Mouse (Mus musculus): ENCODE measurements around the gene Rnf222. TPM values are rescaled to one million over a fixed set of nuclear protein-coding genes. Genes with fewer than 3 reads are reported as not detected.
"Not testable (repeated sequence)": the region's sequence is repeated elsewhere in the genome, so short reads cannot be mapped to it uniquely, and the experiment has no call there.

Gene Rnf222
- total RNA-seq, 2 experiments from 2014 or later, result 0.17 to 0.20 TPM

DNA sequence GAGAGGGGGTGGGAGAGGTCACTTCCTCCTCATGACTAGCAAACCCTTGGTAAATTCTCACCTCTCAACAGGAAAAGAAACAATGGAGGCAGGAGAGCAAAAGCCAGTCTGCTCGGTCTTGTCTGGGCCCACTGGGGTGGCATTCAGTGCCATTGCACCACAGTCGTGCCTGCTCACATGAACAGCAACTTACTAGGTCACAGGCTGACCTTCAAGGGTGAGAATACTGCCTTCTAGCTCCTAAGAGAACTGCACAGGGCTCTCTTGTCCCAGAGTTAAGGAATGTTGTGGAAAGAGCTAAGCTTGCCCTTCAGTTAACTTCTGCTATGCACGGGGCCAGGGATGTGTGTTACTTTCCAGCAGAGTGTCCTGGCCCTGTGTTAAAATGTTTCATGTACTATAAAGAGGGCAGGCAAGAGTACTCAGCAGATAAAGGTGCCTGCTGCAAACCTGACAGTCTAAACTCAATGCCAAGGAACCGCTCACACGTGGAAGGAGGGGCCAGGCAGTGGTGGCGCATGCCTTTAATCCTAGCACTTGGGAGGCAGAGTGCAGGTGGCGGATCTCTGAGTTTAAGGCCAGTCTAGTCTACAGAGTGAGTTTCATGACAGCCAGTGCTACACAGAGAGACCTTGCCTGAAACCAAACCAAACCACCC is 20.6 kb downstream of the Rnf222 start:
- no peak for DNase-seq (ENCODE audit: low spot score in 2 of 2)

- no peak for DNase-seq (ENCODE audit: low spot score in 2 of 2)
Measured at GRCm38 (mm10) chr11:68911531-68912177, 23.3 kb downstream of the Rnf222 start.

- no peak for DNase-seq (ENCODE audit: low spot score in 2 of 2)
Measured at GRCm38 (mm10) chr11:68914566-68914965, 26.2 kb downstream of the Rnf222 start.

DNA sequence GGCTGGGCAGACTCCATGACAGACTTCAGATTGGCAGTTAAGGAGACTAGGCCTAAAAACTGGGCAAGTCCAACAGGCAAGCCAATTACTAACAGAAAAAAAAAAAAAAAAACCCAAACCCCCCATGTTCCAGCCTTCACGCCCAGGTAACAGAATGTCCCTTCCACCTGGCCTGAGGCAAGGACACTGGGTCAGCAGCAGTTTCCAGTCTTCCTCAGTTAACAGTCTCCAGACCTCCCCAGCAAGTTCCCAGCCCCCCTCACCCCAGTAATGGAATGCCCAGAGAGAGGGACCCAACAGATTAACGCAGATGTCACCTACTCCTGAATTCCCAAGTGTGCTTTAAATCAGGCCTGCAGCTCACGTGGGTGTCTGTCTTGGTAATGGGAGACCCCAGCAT is 34.8 kb downstream of the Rnf222 start:
- no peak for DNase-seq (ENCODE audit: low spot score in 2 of 2)

GRCm38 (mm10) chr11:68924749-68925148 is 36.4 kb downstream of the Rnf222 start:
- DNase-seq (ENCODE audit: low spot score in 2 of 2), result no peak

DNA sequence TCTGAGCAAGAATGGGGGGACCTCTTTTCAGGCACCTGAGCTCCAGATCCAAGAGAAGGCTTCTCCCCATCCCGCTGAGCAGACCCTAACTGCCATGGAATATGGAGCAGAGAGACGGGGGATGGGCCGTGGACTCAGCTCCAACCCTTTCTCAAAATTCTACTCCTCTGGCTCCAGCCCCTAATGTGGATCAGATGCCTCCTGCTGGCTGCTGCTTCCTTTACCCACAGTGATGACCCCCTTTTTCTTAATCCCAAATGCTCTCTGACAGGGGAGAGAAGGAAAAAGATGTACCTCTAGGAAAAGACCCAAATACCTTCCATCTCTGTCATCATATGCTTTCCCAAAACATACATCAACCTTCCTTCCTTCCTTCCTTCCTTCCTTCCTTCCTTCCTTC is 38.6 kb downstream of the Rnf222 start, which contains the start of gene Odf4:
Odf4 (minus strand) TSS at position 101 of the 400 bp plus-strand sequence.
- DNase-seq (ENCODE audit: low spot score in 2 of 2), result no peak

DNA sequence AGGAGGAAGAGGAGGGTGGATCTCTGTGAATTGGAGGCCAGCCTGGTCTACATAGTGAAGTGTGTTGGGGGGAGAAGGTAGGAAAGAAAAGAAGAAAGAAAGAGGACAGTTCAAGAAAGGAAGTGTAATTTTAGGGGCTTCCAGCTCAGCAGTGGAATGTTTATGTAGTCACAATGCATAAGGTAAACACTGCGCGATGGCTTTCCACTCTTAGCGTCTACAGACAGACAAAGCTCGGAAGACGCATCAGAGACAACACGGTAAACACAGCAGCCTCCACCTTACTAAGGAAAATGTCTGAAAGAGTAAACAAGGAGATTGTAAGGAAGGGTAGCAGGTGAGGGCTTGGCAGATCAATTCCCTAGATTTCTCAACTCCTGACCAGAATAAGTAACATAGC is 41.6 kb downstream of the Rnf222 start:
- DNase-seq (ENCODE audit: low spot score in 2 of 2), result no peak

DNA sequence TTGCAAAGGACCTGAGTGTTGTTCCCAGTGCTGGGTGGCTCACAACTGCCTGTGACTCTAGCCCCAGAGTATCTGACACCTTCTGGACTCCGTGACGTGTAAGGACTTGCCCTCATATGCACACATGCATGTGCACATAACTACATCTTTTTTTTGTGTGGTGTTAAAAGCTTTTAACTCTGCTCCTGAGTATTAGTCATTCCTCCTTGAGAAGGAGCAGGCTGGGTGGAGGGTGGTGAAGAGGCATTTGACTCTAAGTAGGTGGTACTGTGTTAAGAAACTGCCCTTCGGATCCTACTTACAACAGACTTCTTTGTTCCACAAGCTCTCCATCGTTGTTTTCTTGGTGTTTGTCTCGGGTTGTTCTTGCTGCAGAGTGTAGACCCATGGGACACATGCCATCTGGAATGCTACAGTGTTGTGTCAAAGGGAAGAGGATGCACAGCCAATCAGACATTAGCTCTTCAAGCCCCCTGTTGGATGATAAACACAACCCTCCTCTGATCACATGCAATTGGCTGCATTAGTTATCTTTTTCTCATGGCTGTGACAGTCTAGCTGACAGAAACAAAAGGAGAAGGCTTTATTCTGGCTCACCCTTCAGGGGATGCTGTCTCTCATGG is 45.6 kb downstream of the Rnf222 start:
- DNase-seq (ENCODE audit: low spot score in 2 of 2), result no peak

- DNase-seq (ENCODE audit: low spot score in 2 of 2), result not testable (repeated sequence)
Measured at GRCm38 (mm10) chr11:68936951-68937350, 48.6 kb downstream of the Rnf222 start.

DNA sequence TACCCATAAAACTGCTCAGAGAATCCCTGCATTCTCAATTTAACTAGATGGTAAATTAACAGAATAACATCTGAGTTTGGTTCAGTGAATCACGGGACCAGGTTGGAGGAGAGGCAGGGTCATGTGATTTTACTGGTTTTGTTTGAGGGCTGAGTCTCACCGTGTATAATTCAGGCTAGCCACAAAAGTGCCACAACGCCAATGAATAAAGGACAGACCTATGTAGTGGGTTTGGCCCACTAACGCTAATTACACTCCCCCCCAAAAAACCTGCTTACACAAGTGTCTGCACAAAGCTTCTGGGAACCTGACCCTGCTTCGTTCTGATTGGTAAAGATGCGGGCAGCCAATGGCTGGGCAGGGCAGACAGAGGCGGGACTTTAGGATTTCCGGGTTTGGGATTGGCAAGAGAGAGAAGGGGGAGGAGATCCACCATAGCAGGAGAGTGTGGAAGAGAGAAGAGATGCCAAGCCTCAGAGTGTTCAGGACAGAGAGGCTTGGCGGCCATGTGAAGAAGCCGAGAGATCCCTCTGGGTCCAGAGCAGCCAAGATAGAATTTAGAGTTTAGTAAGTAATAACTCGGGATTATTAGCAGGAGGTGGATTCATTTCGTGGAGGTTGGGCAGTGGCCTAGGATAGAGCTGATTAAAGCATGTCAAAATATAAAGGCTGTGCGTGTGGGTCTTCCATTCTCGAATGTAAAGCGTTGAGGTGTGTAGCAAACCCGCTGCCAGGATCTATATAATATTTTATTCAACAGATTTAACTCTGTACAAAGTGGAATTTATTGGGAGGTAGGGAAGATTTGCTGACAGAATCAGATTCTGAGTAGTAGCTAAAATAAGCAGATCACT is 51.3 kb downstream of the Rnf222 start:
- DNase-seq (ENCODE audit: low spot score in 2 of 2), result peak; percentile 43 to 75

GRCm38 (mm10) chr11:68940516-68940915 is 52.2 kb downstream of the Rnf222 start:
- DNase-seq (ENCODE audit: low spot score in 2 of 2), result no peak

DNA sequence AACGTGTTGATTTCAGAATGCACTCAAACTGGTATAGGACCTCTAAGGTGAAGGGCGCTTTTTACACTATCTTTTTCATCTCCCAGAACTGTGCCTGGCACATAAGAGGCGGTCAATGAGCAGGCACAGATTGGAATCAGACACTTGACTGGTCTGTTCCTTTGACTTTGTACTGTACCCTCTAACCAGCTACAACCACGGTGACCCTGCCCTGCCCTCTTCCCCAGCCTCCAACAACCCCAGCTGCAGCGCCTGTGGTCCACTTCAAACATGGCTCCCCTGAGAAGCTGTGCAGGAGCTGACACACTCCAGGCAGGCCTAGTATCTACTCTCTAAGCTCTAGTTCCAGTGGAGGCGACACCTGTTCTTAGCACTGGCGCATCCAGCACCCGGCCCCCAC is 54.4 kb downstream of the Rnf222 start:
- no peak for DNase-seq (ENCODE audit: low spot score in 2 of 2)

DNA sequence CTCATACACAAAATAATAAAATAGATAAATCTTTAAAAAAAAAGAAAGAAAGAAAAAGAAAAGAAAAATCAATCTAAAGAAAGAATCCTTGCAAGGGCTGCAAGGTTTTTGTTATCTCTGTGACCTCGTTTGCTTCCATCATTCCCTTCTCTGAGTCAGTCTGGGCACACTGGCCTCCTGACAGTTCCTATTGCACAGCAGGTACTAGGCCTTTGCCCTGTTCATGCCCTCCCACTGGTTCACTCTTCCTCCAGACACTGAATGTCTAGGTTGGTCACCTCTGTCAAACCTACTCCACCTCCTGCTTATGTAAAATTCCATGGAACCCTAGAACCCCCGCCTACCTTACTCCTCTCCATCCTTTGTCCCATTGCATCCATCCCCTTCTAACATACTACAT is 56.9 kb downstream of the Rnf222 start:
- no peak for DNase-seq (ENCODE audit: low spot score in 2 of 2)

Other genes starting within 250 kb of the Rnf222 start
- gene Myh10, start 197.0 kb upstream of the Rnf222 start, total RNA-seq (2021), result 10 to 100 TPM; 69.4 to 98.3 TPM
- gene Ndel1, start 16.7 kb upstream of the Rnf222 start, total RNA-seq (2021), result 10 to 100 TPM; 59.1 to 61.4 TPM
- 1,000 to 10,000 TPM; 1,502 to 1,552 TPM for gene Rpl26, start 13.0 kb downstream of the Rnf222 start, total RNA-seq (2021)
- gene Odf4, start 38.5 kb downstream of the Rnf222 start, total RNA-seq (2021), result 1 to 10 TPM; 1.5 TPM
- gene Arhgef15, start 68.9 kb downstream of the Rnf222 start, total RNA-seq (2021), result 10 to 100 TPM; 28.6 to 29.5 TPM
- 1 to 10 TPM; 5.8 to 5.9 TPM for gene Slc25a35, start 79.6 kb downstream of the Rnf222 start, total RNA-seq (2021)
- 10 to 100 TPM; 19.4 to 20.1 TPM for gene Rangrf, start 86.6 kb downstream of the Rnf222 start, total RNA-seq (2021)
- gene Pfas, start 119.9 kb downstream of the Rnf222 start, total RNA-seq (2021), result 10 to 100 TPM; 37.5 to 42.3 TPM
- 10 to 100 TPM; 50.2 to 51.3 TPM for gene Ctc1, start 127.4 kb downstream of the Rnf222 start, total RNA-seq (2021)
- 10 to 100 TPM; 41.5 to 41.7 TPM for gene Aurkb, start 157.1 kb downstream of the Rnf222 start, total RNA-seq (2021)
- 10 to 100 TPM; 24.3 to 26.0 TPM for gene Borcs6, start 171.2 kb downstream of the Rnf222 start, total RNA-seq (2021)
- 10 to 100 TPM; 20.6 TPM for gene Tmem107, start 182.3 kb downstream of the Rnf222 start, total RNA-seq (2021)
- gene Vamp2, start 199.9 kb downstream of the Rnf222 start, total RNA-seq (2021), result 100 to 1,000 TPM; 208 to 226 TPM
- 100 to 1,000 TPM in 1 of 2 experiments, 10 to 100 TPM in 1; 99.4 to 130 TPM for gene Per1, start 206.7 kb downstream of the Rnf222 start, total RNA-seq (2021)
- gene Hes7, start 231.9 kb downstream of the Rnf222 start, total RNA-seq (2021), result under 1 TPM; 0.51 to 0.59 TPM
- gene 9130213A22Rik, start 234.0 kb downstream of the Rnf222 start, total RNA-seq (2021), result 1 to 10 TPM; 1.3 to 1.4 TPM
- under 1 TPM; 0.67 to 0.73 TPM for gene Aloxe3, start 237.3 kb downstream of the Rnf222 start, total RNA-seq (2021)

All from adrenal gland, postnatal 4 days (tissue).